Mouse (Mus musculus) heart, embryonic 11.5 days (tissue): ENCODE results near the gene St6galnac6. TPM values are rescaled to one million over a fixed set of nuclear protein-coding genes. Genes with fewer than 3 reads are reported as not detected.

ENCODE experiments used
- ATAC-seq: fragments of 200-750 bp; cut with Nextera tagmentation; replicated peaks from 2 replicates; pipeline ENCODE4 v1.8.0; 2017; ENCODE audit warnings: moderate library complexity; ENCODE audit not compliant: insufficient number of reproducible peaks, low FRiP score, low TSS enrichment
- H3K27ac ChIP-seq: fragments of 300-500 bp; sonication (generic); 2 replicates; pipeline ENCODE4 v1.5.1; 2014; ENCODE audit warnings: mild to moderate bottlenecking, low read depth, low read length
- H3K27me3 ChIP-seq: fragments of 300-500 bp; sonication (generic); 2 replicates; pipeline ENCODE4 v1.6.1; 2014; ENCODE audit warnings: mild to moderate bottlenecking, low read length, mixed read lengths; ENCODE audit not compliant: control insufficient read depth, insufficient read depth
- H3K36me3 ChIP-seq: fragments of 300-500 bp; sonication (generic); 2 replicates; pipeline ENCODE4 v1.6.1; 2014; ENCODE audit warnings: mild to moderate bottlenecking, low read length, moderate library complexity, mixed read lengths; ENCODE audit not compliant: control insufficient read depth, insufficient read depth
- H3K4me1 ChIP-seq: fragments of 300-500 bp; sonication (generic); 2 replicates; pipeline ENCODE4 v1.6.1; 2014; ENCODE audit warnings: low read length; ENCODE audit not compliant: control insufficient read depth, insufficient read depth
- H3K4me2 ChIP-seq: fragments of 300-500 bp; sonication (generic); 2 replicates; pipeline ENCODE4 v1.6.1; 2014; ENCODE audit warnings: mild to moderate bottlenecking, moderate library complexity
- H3K4me3 ChIP-seq: fragments of 300-500 bp; sonication (generic); 2 replicates; pipeline ENCODE4 v1.5.1; 2014; ENCODE audit warnings: low read depth, low read length
- H3K9ac ChIP-seq: fragments of 300-500 bp; sonication (generic); 2 replicates; pipeline ENCODE4 v1.6.1; 2014; ENCODE audit warnings: mild to moderate bottlenecking, low read depth, low read length, moderate library complexity
- H3K9me3 ChIP-seq: fragments of 300-500 bp; sonication (generic); replicated peaks from 2 replicates; pipeline ENCODE4 v1.6.1; 2016; ENCODE audit warnings: low read length; ENCODE audit not compliant: control insufficient read depth
- WGBS: fragments of 180-500 bp; shearing (Covaris S2); extraction: QIAGEN DNeasy Blood & Tissue Kit; methylation state at CpG from one replicate; pipeline ENCODE4 v1.1.7; 2014; ENCODE audit not compliant: insufficient replicate concordance; 5-methylcytosine and 5-hydroxymethylcytosine counted together
- polyA plus RNA-seq: library from polyadenylated mRNA; unstranded; fragments of >200 nt; fragmentation: Nextera tagmentation; extraction: Ambion mirVana; gene quantifications from 2 replicates; pipeline ENCODE4 v1.2.1, GENCODE M21; 2014

Gene St6galnac6
- polyA plus RNA-seq, 1 experiment from 2014 or later = 8.3 TPM

GRCm38 (mm10) chr2:32578146-32579046 lies 21.1 kb upstream of the St6galnac6 start:
- Histone ChIP-seq H3K27me3 (peaks cover 48% of the 10 kb centered on the region), H3K4me3 (no peak overlapping the region), H3K4me1 (0 out of 2 replicates have a peak, but pooled peaks cover 4% of the 10 kb centered on the region)

GRCm38 (mm10) chr2:32581450-32582095 lies 17.9 kb upstream of the St6galnac6 start:
- 31% methylated on average over 19 of the region's 19 CpGs for WGBS
- Histone ChIP-seq H3K4me1 (peaks cover 3% of the 10 kb centered on the region), H3K27ac (no peak overlapping the region), H3K4me2 (peak overlapping the region; percentile 44), H3K9me3 (no peaks in the 10 kb centered on the region), H3K9ac (no peak overlapping the region), H3K27me3 (peaks cover 36% of the 10 kb centered on the region), H3K36me3 (no peaks in the 10 kb centered on the region), H3K4me3 (peak overlapping the region; percentile 13)
- ATAC-seq = no peak

More at GRCm38 (mm10) chr2:32578146-32579046, 21.1 kb upstream of the St6galnac6 start:
- no peak overlapping the region for H3K4me2 ChIP-seq
- no peak overlapping the region for H3K27ac ChIP-seq
- no peaks in the 10 kb centered on the region for H3K36me3 ChIP-seq
- H3K9ac ChIP-seq = no peak overlapping the region
- 40% methylated on average over 24 of the region's 30 CpGs for WGBS
- no peaks in the 10 kb centered on the region for H3K9me3 ChIP-seq
- no peak for ATAC-seq

GRCm38 (mm10) chr2:32582830-32583799 lies 16.4 kb upstream of the St6galnac6 start:
- H3K9me3 ChIP-seq = no peaks in the 10 kb centered on the region
- WGBS = 12% methylated on average over 37 of the region's 37 CpGs
- ATAC-seq = peak; percentile 62
- peaks cover 11% of the 10 kb centered on the region for H3K4me1 ChIP-seq
- 0 out of 2 replicates have a peak overlapping the region, but pooled peaks have one; percentile 2 for H3K9ac ChIP-seq
- H3K4me3 ChIP-seq = peak overlapping the region; percentile 28
- peak overlapping the region; percentile 62 for H3K4me2 ChIP-seq
- H3K27me3 ChIP-seq = peaks cover 23% of the 10 kb centered on the region
- no peaks in the 10 kb centered on the region for H3K36me3 ChIP-seq
- no peak overlapping the region for H3K27ac ChIP-seq

- Histone ChIP-seq H3K27me3 (peaks cover 4% of the 10 kb centered on the region), H3K4me1 (peaks cover 21% of the 10 kb centered on the region), H3K36me3 (peaks cover 3% of the 10 kb centered on the region; the same call in 1 of the 2 replicates), H3K4me3 (no peak overlapping the region), H3K9me3 (no peaks in the 10 kb centered on the region), H3K4me2 (no peak overlapping the region), H3K27ac (no peak overlapping the region), H3K9ac (no peak overlapping the region)
- ATAC-seq = no peak
- WGBS = 73% methylated on average over 7 of the region's 7 CpGs
These were observed 14.3 kb upstream of the St6galnac6 start for GRCm38 (mm10) chr2:32585149-32585714.

GRCm38 (mm10) chr2:32586871-32587351 lies 12.6 kb upstream of the St6galnac6 start, which contains the start of gene St6galnac4:
Gene St6galnac4, plus strand, starts transcription at chr2:32587095.
- Histone ChIP-seq H3K36me3 (peaks cover 6% of the 10 kb centered on the region; the same call in 1 of the 2 replicates), H3K9ac (peak within 1 kb of the TSS; percentile 75), H3K9me3 (no peaks in the 10 kb centered on the region), H3K4me1 (peaks cover 21% of the 10 kb centered on the region), H3K27me3 (no peaks in the 10 kb centered on the region), H3K4me3 (peak within 1 kb of the TSS; percentile 52), H3K4me2 (peak within 1 kb of the TSS; percentile 78), H3K27ac (peak within 1 kb of the TSS; percentile 86)
- under 1% methylated on average over 38 of the region's 38 CpGs for WGBS
- ATAC-seq = peak; percentile 82

GRCm38 (mm10) chr2:32587731-32588321 lies 11.7 kb upstream of the St6galnac6 start:
- peak overlapping the region; percentile 52 for H3K4me3 ChIP-seq
- peak overlapping the region; percentile 75 for H3K9ac ChIP-seq
- WGBS = 13% methylated on average over 9 of the region's 9 CpGs
- peak overlapping the region; percentile 78 for H3K4me2 ChIP-seq
- H3K27me3 ChIP-seq = no peaks in the 10 kb centered on the region
- peak overlapping the region; percentile 86 for H3K27ac ChIP-seq
- H3K9me3 ChIP-seq = no peaks in the 10 kb centered on the region
- no peak for ATAC-seq
- H3K4me1 ChIP-seq = peaks cover 21% of the 10 kb centered on the region
- peaks cover 6% of the 10 kb centered on the region; the same call in 1 of the 2 replicates for H3K36me3 ChIP-seq

GRCm38 (mm10) chr2:32589213-32589795 lies 10.2 kb upstream of the St6galnac6 start:
- H3K4me2 ChIP-seq = peak overlapping the region; percentile 6; the same call in 1 of the 2 replicates

More at GRCm38 (mm10) chr2:32589213-32589795, 10.2 kb upstream of the St6galnac6 start:
- Histone ChIP-seq H3K36me3 (peaks cover 13% of the 10 kb centered on the region; the same call in 1 of the 2 replicates), H3K4me3 (no peak overlapping the region), H3K9ac (no peak overlapping the region), H3K4me1 (peaks cover 21% of the 10 kb centered on the region), H3K27ac (no peak overlapping the region), H3K9me3 (no peaks in the 10 kb centered on the region), H3K27me3 (no peaks in the 10 kb centered on the region)
- ATAC-seq = no peak
- WGBS = 63% methylated on average over 11 of the region's 11 CpGs
